Mouse (Mus musculus): ENCODE measurements around the gene Tdrd6. TPM values are rescaled to one million over a fixed set of nuclear protein-coding genes. Genes with fewer than 3 reads are reported as not detected.

Gene Tdrd6
- total RNA-seq, 2 experiments from 2014 or later, result 0.04 TPM; not detected in 1

DNA sequence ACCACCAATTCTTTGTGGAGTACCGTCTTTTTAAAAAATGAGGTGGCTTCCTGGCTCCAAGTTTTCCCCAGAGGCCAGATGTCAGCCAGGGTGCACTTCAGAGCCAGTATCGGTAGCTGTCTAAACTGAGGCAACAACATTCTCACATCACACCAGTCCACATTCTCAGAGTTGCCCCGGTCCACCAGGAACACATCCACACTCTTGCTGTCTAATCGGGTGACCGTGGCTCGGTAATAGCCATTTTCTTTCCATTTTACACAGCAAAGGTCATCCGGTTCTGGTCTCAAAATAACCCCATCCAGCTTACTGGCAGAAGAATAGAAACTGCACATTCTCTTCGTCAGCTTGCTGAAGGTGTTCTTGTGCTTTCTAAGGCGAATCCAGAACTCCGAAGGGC is 1.9 kb downstream of the Tdrd6 start:
- no peak for DNase-seq
- intact Hi-C loops (cut with DNase I; ENCODE audit: low total_unique reads), result no loop called here

DNA sequence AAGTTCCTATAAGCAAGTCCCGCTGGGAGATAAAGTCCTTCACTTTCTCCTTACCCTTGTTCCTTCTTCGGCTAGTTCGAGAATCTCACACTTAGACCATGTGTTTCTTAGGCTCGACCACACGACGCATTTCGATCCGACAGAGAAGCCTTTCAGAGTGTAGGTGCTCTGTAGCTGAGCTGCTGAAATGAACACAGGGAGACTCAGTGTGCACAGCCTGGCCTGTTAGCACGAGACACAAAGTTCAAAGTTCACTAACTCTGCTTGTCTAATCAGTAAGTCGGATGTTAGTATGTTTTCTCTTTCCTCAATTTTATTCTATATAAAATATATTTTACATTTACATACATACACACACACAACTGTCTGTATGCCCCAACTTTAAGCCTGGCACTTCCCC is 8.0 kb downstream of the Tdrd6 start:
- DNase-seq, result no peak
- intact Hi-C loops (cut with DNase I; ENCODE audit: low total_unique reads), result no loop called here

DNA sequence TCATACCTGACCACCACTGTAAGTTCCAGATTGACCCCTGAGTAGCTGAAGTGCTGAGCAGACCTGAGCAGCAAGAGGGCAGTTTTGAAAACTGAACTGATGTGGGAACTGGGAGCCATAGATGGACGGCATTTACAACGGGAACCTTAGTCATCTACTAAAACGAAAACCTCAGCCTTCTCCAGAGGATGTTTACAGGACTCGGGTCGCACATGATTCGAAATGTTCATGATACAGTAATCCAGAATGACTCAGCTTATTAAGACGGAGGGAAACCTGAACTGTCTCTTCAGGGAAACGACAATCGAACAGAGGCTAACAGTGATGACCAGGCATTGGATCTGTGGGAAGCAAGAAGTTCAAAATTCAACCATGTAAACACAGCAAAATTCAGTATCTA is 10.9 kb downstream of the Tdrd6 start:
- DNase-seq, result no peak
- intact Hi-C loops (cut with DNase I; ENCODE audit: low total_unique reads), result no loop called here

DNA sequence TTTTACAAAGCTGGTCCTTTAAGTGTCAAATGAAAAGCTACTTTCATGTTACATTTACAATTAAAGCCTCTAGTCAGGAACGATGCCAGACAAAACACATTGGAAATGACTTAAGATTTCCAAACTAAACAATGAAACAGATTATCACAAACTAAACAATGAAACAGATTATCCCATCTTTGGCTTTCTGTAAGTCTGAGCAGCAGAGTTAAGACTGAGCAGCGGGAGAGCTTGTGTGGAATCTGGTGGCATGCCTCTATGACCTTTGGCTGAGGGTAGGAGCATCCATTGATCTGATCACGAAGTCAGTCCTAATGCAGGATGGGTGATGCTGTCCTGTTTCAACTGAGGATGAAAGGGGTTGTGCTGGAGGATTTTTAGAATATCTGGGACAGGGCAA is 17.9 kb downstream of the Tdrd6 start:
- no peak for DNase-seq
- intact Hi-C loops (cut with DNase I; ENCODE audit: low total_unique reads), result no loop called here

DNA sequence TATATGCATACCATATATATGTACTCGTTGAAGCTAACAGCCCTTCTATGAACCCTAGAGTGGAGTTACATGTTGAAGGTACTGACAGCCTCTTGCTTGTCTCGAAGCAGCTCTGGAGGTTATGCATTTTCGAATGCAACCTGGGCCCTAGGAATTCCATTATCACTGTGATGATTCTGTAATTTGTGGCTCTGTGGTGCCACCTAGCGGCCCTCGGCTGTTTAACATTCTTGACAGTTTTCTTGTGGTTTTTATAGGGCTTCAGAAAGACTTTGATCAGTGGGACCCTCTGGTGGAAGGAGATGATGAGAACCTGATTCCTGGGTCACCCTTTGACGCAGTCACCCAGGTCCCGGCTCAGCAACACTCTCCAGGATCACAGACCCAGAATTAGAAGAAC is 18.5 kb downstream of the Tdrd6 start:
- DNase-seq, result no peak
- intact Hi-C loops (cut with DNase I; ENCODE audit: low total_unique reads), result no loop called here

DNA sequence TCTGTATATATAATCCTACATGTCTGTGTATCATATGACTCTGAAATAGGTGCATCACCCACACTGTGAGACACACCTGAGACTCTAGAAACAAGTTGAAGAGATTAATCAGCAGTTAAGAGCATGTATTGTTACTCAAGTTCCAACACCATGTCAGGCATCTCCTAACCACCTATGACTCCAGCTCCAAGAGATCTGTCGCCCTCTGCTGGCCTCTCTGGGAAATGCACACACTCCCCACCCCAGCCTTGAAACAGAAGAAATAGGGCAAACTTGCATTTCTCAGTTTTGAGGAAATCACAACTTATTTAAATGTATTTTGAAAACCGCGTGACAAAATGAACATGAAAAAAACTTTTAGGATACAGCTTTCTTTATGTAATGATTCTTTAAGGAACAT is 23.4 kb downstream of the Tdrd6 start:
- DNase-seq, result peak; percentile 57
- intact Hi-C loops (cut with DNase I; ENCODE audit: low total_unique reads), result loop anchor here (5.0 to 10.0 kb wide), 2 partner anchors 89 to 342 kb away; no protein-coding TSS in a partner anchor

DNA sequence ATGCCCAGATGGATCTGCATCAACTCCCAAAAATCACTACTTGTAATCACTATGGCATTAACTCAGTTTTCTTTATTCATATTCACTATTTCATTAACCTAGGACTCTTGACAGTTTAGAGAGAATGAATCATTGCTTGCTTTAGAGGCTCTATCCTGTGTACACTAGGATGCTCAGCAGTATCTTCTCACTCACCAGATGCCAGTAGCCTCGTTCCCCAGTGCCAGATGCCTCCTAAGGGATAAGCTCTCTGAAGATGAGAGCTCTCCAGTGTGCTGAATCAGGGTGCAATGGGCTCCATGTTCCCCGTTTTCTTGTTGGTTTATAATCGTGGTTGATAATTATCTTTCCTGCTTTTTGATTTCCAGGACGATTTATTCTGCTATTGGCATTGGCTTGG is 31.4 kb downstream of the Tdrd6 start:
- no peak for DNase-seq
- intact Hi-C loops (cut with DNase I; ENCODE audit: low total_unique reads), result no loop called here

DNA sequence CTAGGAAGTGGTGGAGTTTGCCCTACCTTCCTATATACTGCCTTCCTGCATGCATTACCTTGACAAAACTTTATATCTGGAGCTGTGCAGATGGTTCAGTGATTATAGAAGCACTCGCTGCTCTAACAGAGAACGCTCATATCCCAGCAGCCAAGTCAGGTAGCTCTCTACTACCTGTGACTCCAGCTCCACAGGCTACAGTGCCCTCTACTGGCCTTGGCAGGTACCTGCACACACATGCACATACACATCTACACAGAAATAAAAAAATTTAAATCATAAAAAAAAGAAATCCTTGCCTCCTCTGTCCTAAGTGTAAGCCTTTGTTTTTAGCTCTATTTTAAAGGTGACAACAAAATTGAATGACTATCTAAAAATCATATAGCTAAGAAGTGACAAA is 32.4 kb downstream of the Tdrd6 start:
- DNase-seq, result no peak
- intact Hi-C loops (cut with DNase I; ENCODE audit: low total_unique reads), result no loop called here

DNA sequence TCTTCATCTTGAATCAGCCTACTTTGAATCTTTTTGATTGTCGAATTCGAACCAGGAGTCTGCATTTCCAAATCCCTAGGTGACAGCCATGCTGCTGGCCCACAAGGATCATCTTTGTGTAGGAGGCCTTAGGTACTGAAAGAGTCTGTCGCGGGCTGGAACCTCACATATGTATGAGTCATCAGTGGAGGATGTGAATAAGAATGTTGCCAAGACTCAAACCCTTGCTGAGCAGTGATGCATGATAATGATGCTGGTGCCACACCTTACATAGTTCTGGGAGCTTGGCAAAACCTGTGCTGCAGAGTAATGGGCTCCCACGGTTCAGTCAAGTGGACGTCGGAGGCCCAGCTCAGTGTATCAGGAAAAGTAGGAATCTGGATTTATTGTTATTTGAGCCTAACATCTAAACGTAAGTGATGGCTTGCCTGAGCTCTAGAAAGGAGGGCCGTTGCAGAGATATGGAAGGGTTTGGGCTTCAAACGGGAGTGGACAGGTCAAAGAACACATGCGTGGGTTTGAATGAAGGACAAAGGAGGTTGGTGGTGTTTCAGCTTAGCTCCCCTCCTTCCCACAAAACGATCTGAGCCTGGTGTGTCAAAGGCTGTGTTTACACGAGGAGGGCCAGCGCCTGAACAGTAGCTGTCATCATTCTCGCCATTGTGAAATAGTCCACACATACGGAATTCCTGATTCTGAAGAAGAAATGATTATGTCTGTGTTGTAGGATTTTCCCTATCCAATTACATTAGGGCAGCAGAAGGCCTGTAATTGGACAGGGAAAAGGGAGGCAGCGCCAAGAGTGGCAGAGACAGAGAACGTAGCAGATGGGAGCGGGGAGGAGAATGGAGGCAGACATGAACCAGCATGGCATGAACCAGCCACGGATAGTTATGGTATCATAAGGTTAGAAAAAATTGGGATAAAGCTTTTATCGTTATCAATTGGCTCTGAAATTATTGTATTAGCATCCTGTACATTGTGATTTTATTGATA is 37.5 kb downstream of the Tdrd6 start:
- DNase-seq, result no peak
- intact Hi-C loops (cut with DNase I; ENCODE audit: low total_unique reads), result no loop called here

DNA sequence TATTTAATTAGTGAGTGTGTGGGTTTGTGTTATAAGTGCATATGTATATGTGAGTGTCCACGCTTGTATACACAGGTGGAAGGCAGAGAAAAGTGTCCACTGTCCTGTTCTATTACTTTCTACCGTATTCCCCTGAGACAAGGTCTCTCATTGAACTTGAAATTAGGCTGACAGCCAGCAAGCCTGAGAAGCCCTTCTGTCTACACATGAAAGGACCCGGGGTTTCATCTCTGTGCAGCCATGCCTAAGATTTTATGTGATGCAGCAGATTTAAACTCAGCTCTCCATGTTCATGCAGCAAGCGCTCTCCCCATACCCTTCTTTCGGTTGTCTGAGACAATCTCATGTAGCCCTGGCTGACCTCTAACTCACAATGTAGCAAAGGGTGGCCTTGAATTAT is 39.6 kb downstream of the Tdrd6 start:
- intact Hi-C loops (cut with DNase I; ENCODE audit: low total_unique reads), result no loop called here
- DNase-seq, result no peak

DNA sequence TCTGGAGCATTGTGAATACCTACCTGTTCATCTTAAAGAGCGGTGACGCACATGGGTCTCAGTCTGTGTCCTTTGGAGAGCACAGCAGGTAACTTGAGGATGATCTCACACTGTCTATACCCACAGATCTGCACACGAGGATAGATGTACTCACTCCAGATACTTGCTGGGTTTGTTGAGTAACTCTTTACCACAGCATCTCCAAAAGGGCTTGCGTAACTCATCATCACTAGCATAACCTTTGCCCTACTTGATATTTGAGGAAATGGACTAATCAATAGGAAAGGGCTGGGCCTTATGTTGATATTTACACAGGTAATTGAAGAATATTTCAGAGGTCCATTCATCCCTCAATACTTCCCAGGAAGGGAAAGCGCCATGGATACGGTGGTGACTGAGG is 40.3 kb downstream of the Tdrd6 start:
- intact Hi-C loops (cut with DNase I; ENCODE audit: low total_unique reads), result no loop called here
- no peak for DNase-seq

DNA sequence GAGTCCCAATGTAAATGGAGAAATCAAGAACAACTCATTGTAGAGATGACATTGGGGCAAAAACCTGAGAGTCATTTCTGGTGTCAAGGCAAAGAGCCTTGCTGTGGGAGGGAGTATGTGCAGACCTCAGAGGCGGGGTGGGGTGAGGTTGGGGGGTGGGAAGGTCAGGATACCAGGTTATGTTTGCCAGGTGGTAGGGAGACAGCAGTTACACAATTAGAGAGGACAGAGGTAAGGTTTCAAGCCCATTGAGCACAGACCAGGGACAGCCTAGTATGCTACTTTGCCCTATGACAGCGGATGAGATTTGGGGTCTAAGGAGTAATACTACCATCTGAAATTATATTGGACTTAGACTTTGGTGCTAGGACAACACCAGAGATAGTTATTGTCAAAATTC is 42.8 kb downstream of the Tdrd6 start:
- intact Hi-C loops (cut with DNase I; ENCODE audit: low total_unique reads), result no loop called here
- no peak for DNase-seq

DNA sequence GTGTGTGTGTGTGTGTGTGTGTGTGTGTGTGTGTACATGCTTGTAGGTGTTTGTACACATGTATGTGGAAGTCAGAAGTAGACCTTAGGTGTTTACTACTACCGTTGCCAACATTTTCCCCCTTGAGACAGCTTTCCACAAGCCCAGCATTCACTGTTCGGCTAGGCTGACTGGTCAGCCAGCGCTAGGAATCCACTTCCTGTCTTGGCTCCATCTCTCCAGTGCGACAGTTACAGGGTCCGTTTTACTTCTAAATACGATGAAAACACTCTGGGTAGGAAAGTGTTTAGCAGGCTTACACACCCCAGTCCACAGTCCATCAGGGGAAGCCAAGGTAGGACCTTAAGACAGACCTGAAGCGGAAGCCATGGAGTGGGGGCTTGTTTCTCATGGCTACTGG is 45.3 kb downstream of the Tdrd6 start:
- intact Hi-C loops (cut with DNase I; ENCODE audit: low total_unique reads), result no loop called here
- no peak for DNase-seq

DNA sequence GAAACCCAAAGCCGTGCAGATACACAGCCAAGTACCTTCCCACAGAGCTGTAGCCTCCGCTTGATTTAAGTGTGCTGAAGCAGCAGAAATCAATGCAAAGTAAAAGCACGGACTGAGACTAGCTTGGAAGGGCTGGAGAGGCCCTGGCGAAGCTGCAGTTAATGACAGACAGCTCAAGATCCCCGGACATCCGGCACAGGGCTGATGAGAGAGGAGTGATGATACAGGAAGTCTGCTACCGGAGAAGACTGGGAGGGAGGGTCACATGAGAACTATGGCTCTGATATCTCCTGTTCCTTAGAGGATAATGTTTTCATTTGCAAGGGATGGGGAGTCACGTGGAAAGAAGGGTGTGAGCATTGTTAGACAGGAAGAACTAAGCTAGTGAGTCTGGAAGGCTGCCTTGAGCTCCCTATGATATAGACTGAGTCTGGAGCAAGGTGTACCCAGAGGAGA is 49.1 kb downstream of the Tdrd6 start:
- intact Hi-C loops (cut with DNase I; ENCODE audit: low total_unique reads), result no loop called here
- DNase-seq, result peak; percentile 39

DNA sequence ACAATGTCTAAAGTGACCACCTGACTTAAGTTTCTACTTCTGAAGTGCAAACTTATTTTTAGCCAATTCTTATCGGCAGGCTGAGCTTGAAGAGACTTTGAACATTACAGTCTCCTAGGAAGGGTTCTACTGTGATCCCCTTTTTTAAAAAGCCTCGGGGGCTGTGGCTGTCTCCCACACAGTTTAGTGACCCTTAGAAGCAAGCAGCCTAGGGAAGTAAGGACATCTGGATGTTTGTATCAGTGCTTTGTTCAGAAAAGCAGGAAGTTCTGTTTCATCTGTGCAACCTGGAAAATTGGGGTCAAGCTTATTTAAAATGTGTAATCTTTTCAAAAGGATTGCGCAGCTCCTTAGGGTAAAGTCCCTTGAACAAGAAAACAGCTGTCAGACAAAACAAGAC is 49.6 kb downstream of the Tdrd6 start:
- no peak for DNase-seq
- intact Hi-C loops (cut with DNase I; ENCODE audit: low total_unique reads), result no loop called here

DNA sequence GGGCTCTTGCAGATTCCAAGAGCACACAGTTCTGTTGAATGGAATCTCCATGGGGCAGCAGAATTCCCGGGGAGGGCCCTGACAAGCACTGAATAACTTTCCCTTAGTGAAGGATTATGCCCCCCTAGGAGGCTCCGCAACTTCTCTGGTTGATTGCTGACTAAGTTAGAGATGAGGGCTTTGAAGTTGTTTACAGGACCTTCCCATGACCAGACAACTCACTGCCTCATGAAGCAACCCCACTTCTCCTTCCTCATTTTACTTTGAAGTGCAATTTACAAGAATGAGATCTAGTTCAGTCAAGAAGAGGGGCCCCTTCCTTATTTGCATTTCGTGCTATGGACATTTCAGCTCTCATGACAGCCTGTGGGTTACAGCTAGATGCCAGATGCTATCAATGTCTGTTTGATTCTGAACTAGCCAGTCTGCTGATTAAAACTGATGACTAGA is 56.5 kb downstream of the Tdrd6 start:
- no peak for DNase-seq
- intact Hi-C loops (cut with DNase I; ENCODE audit: low total_unique reads), result no loop called here

DNA sequence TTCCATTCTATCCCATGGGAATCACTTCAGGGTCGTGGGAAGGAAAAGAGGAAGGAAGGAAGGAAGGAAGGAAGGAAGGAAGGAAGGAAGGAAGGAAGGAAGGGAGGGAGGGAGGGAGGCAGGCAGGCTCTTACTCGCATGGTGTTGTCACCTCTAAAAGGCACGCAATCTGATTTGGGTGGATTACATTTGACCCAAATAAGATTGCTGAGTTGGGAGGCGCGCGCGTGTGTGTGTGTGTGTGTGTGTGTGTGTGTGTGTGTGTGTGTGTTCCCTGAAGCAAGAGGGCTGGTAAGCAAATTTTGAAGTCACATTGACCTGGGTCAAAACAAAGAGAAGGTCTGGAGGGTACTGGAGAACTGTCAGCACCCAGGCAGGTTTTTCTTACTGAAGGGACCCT is 60.8 kb downstream of the Tdrd6 start:
- no peak for DNase-seq
- intact Hi-C loops (cut with DNase I; ENCODE audit: low total_unique reads), result no loop called here

DNA sequence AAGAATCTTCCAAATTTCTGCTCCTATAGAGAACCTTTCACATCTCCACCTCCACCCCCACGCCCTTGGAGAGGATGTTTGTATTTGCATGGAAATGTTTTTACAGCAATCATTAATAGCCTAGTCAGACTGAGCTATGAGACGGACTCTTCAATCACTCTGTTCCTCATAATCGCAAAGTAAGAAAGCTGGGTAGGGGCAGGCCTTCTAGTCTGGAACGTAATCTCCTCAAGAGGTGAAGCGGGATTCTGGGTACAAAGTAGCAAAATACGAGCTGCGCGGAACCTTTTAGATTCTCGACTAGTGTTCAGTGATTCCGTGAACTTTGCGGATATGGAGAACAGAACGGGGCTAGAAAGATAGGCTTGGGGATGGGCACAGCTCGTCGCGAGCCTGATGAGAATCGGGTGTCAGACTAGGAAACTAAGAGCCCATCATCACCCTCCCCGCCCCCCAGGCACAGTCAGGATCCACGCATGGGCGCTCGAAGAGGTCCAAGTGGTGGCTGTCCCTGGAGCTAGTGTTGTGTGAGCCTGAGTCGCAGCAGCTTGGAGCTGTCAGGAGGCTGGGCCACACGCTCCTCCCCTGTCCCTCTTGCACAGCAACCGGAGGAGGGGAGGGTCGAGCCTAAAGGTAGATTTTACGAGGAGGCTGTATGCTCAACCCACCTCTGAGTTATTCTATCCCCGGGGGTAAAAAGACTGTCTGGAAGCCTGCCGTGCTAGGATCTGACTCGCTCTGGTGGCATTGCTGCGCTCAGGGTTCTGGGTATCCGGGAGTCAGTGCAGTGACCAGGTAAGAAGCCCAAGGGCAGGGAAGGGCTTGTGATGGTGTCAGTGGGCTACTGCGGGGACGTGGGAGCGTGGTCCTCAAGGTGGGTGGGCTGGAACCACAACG is 61.9 kb downstream of the Tdrd6 start, which contains the start of gene Pla2g7:
Gene Pla2g7, plus strand, starts transcription at position 107 of the 897 bp plus-strand sequence.
- DNase-seq, result peak; percentile 32
- intact Hi-C loops (cut with DNase I; ENCODE audit: low total_unique reads), result no loop called here

DNA sequence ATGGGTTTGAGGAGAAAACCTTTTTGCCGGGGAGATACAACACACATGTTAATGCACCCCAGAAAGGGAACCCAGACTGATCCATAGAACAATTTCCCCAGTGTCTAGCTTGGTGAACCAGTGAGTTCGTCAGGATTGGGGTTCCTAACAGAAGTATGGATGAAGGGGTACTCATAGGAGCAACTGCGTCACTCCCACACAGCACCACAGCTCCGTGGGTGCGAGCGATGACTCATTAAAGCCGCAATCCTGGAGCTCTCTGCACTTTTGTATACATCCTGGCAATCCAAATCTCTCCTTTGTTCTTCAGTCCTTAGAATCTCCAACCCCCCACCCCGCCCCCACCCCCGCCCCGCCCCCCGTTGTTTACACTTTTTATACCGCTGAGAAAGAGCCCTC is 62.5 kb downstream of the Tdrd6 start:
- intact Hi-C loops (cut with DNase I; ENCODE audit: low total_unique reads), result no loop called here

More for the DNA sequence above, 62.5 kb downstream of the Tdrd6 start:
- no peak for DNase-seq
